Mouse (Mus musculus) T-helper 1 cell (primary cell): ENCODE measurements around the gene Klrd1.
"Not testable (repeated sequence)": the region's sequence is repeated elsewhere in the genome, so short reads cannot be mapped to it uniquely, and the experiment has no call there.

ENCODE experiments used
- in situ Hi-C: fragments of 300-600 bp; cut with MboI, MseI; formaldehyde crosslinking; loops from one replicate; pipeline ENCODE4 v1.15.1; 2025; ENCODE audit warnings: high pct_unique_total_duplicates

Gene Klrd1

GRCm38 (mm10) chr6:129591508-129591907 lies at the start of gene Klrd1:
Klrd1 (plus strand) TSS chr6:129591782.
- in situ Hi-C loops = loop anchor here (25.0 kb wide), 1 partner anchor 1071 kb away; no protein-coding TSS in a partner anchor

GRCm38 (mm10) chr6:129541931-129542330 lies 49.7 kb upstream of the Klrd1 start:
- in situ Hi-C loops = no loop called here

DNA sequence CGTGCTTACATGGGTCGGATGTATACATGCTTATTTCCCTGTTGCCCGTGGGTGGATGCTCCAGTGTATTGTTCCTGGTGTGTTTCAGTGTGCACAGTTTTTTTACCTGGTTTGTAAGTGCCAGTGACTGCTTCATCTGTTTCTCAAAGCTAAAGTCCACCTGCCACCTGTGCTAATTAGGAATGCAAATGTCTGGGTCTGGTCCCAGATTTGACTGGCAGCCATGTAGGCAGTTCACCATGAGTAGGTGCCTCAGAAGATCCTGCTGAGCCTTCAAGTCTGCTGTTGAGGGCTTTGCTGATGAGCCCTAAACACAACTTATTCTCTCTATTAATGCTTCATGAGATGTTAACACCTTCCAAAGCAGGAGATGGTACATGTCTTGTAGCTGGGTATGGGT lies 49.0 kb upstream of the Klrd1 start:
- in situ Hi-C loops = no loop called here

GRCm38 (mm10) chr6:129543709-129544606 lies 47.6 kb upstream of the Klrd1 start:
- in situ Hi-C loops = no loop called here

GRCm38 (mm10) chr6:129547277-129547676 lies 44.3 kb upstream of the Klrd1 start:
- in situ Hi-C loops = no loop called here

- in situ Hi-C loops = no loop called here
Observed at GRCm38 (mm10) chr6:129548009-129548408, 43.6 kb upstream of the Klrd1 start.

DNA sequence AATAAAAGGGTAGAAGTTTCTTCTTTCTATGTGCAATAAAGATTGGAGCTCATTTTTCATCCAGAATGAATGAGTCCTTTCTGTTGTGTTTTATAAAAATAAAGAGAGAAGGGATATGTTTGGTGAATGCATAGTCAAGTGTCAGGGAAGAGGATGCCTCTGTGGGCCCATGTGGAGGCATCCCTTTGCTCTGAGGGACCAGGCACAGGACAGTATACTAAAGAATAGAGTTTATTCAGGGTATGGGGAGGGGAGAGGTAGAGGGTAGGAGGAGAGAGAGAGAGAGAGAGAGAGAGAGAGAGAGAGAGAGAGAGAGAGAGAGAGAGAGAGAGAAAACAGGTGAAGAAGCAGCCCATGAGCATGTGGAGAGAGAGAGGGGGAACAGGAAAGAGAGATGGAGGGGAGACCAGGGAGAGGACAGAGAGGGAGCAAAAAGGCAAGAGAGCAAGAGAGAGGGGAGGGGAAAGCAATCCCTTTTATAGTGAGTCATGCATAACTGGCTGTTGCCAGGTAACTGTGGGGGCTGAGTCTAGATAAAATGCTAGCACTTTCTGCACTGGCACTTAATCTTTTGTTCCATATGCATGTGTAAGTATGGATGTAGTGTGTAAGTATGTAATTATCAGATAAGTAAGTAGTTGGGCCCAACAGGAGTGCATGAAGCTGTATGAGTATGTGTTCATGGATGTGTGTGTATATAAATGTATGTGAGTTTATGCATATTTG lies 34.1 kb upstream of the Klrd1 start:
- in situ Hi-C loops = loop anchor here (25.0 kb wide), 1 partner anchor 1805 kb away; the partner anchor contains the start of gene Styk1

GRCm38 (mm10) chr6:129558946-129559640 lies 32.5 kb upstream of the Klrd1 start:
- in situ Hi-C loops = loop anchor here (25.0 kb wide), 1 partner anchor 1803 kb away; the partner anchor contains the start of gene Styk1

DNA sequence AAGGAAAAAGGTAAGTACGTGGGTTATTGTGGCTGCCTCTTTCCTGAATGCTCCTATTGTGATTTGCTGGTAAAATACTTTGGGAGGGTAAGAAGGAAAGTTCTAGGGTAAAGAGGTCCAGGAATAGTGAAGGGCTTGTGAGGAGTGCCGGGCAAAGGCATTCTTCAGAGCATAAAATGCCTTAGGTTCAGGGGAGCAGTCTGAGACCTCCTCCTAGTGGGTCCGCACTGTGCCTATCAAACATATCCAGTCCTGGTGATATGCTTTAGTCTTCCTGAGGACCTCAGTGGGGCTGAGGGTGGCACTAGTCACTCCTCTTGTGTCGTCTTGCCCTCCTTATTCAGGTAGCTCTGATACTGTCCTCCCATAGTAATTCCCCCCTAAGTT lies 31.9 kb upstream of the Klrd1 start:
- in situ Hi-C loops = loop anchor here (25.0 kb wide), 1 partner anchor 1803 kb away; the partner anchor contains the start of gene Styk1

DNA sequence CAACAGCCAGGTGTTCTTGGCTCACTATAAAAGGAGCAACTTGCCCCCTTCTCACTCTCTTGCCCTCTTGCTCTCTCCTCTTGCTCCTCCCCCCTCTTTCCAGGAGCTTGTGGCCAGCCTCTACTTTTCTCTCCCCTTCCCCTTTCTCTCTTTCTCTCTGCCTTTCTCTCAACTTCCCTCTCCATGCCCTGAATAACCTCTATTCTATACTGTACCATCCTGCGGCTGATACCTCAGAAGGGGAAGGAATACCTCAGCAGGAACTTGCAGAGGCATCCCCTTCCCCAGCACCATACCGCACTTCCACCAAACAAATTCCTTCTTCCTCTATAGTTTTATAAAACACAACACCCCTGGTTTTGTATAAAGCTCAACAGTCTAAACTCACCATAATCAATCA lies 26.3 kb upstream of the Klrd1 start:
- in situ Hi-C loops = loop anchor here (25.0 kb wide), 1 partner anchor 1797 kb away; the partner anchor contains the start of gene Styk1

- in situ Hi-C loops = loop anchor here (25.0 kb wide), 1 partner anchor 1087 kb away; no protein-coding TSS in a partner anchor
Observed at GRCm38 (mm10) chr6:129575315-129575714, 16.3 kb upstream of the Klrd1 start.

DNA sequence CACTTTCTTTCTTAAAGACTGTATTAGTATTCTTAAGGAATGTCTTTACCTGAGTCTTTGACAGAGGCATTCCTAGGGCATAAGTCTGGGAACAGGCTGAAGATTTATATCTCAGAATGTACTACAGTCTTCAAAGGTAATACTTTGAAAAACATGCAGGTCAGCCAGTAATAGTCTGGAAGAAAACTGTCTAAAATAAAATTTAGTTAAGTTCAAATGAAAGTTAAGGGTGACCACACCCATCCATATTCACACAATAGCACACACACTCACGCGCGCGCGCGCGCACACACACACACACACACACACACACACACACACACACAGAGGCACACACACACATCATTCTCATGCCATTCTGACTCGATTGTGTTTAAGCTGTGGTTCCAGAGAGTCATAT lies 14.0 kb upstream of the Klrd1 start, which contains the start of gene Klre1:
Klre1 (plus strand) TSS at position 301 of the 400 bp plus-strand sequence.
- in situ Hi-C loops = loop anchor here (25.0 kb wide), 1 partner anchor 1085 kb away; no protein-coding TSS in a partner anchor

DNA sequence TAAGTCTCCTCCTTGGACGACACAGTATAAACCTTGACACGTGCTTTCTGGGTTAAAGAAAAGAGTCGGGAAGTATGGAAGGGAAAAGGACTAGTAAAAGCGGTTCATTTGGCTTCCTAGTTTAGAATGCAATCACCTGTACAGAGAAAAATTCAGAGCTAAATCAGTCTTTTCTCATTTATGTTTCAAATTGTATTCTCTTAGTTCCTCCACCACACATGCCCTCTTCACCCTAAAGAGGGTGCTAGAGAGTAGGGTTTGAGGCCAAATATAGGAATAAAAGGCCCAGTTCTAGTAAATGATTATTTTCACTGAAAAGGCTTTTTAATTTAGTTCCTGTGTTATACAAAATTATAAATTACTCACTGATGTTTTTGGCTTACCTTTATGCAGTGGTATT lies 10.3 kb upstream of the Klrd1 start:
- in situ Hi-C loops = loop anchor here (5.0 to 25.0 kb wide), 2 partner anchors 106 to 1081 kb away; no protein-coding TSS in a partner anchor

GRCm38 (mm10) chr6:129581896-129582295 lies 9.7 kb upstream of the Klrd1 start:
- in situ Hi-C loops = loop anchor here (5.0 to 25.0 kb wide), 2 partner anchors 105 to 1080 kb away; no protein-coding TSS in a partner anchor

DNA sequence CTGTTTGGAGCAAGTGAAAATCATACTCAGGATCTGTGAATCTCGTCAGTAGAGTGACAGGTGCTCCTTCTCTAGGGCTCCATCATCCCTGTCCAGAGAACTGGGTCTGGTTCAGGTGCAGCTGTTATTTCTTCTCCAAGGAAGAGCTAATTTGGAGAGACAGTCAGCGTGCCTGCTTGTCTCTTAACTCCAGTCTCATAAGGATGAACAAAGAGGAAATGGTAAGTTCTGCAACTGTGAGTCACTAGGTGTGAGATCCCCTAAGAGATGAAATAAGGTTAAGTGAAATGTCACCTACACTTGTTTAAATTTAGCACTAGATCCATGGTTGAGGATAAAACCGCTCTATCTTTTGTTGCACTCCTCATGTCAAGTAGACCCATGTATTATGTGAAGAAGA lies 8.6 kb upstream of the Klrd1 start:
- in situ Hi-C loops = loop anchor here (5.0 to 25.0 kb wide), 2 partner anchors 104 to 1079 kb away; no protein-coding TSS in a partner anchor

DNA sequence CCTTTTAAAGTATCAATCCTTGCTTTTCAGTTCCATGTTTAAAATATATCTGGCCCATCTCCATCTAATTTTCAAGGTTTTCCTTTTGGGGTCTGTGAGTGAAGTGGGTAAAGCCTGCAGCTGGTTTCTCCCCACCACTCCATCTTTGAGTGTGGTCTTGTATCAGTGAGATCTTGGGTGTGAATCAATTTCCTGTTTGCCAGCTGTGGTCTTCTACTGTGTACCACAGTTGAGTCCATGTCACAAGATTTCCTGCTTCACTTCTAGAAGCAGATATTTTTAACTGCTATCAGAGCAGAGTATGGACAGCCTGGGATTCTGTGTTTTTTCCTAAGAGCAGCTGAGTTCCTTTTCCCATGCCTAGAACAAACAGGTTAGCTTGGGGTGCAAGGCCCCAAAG lies 16.8 kb downstream of the Klrd1 start:
- in situ Hi-C loops = no loop called here

DNA sequence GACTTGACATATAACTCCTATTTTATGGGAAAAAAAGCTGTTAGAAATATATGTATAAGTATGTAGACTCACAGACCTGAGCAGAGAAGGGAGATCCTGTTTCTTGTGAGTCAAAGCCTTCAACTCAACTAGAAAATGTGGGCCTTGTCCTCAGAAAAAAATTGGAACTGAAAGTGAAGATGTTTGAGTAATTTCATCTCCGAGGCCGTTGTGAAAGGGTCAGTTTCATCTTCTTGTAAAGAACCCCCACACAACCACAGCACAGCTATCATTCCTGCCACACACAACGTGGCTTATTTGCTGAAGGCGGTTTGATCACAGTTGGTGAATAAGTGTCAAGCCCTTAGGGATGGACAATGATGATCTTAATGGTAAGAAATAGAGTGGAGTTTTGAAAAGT lies 32.2 kb downstream of the Klrd1 start, which contains the start of gene Klrk1:
Klrk1 (minus strand) TSS at position 130 of the 400 bp plus-strand sequence.
- in situ Hi-C loops = no loop called here

DNA sequence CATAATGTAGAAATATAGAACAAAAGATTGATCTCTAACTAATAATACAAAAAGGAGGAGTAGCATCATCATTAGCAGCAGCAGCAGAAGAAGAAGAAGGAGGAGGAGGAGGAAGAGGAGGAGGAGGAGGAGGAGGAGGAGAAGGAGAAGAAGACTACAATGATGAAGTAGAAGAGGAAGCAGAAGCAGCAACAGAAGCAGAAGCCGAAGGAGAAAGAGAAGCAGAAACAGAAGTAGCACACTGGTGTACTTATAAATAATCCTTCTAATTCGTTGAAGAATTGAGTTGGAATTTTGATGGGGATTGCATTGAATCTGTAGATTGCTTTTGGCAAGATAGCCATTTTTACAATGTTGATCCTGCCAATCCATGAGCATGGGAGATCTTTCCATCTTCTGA lies 39.5 kb downstream of the Klrd1 start:
- in situ Hi-C loops = not testable (repeated sequence)

DNA sequence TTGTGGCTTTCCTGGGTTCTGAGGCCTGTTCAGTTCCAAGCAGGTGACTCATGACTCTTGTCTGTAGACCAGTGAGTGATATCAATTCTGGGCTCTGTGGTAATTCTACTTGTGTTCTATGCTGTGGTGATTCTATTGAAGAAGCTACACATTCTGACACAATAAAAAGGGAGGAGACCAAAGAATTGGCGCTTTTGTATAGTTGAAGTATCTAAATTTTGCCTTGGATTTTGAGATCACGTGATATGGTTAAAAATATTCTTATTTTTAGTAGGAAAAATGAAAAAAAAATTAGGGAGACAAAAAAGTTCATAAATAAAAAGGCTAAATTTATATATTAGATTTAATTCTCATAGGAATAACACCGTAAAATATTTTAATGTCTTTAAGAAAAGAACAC lies 51.7 kb downstream of the Klrd1 start, which contains the start of gene Klrc3:
Klrc3 (minus strand) TSS at position 101 of the 400 bp plus-strand sequence.
- in situ Hi-C loops = not testable (repeated sequence)

DNA sequence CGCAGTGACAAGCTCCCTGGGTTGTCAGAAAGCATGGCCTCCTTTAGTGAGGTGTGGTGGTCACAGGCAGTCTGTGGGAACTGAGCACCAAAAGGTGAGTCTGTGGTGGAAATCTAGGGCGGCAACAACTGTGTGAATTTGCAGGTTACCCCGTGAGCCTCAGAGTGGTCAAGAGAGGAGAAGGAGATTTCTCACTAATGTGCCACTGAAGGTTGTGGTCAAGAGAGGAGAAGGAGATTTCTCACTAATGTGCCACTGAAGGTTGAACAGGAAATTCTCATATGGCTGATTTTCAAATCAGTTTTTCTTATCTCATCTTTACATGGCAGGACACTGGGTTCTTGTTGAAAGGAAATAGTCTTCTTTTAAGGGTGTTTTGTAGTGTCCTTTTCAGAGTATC lies 52.5 kb downstream of the Klrd1 start:
- in situ Hi-C loops = not testable (repeated sequence)
